Mouse (Mus musculus) C2C12 (cell line): ENCODE measurements at regions not wholly inside any gene's neighbourhood (a gene's known extent, or its start where the extent isn't known, plus 50 kb on each side); places are given as distances from the start of the nearest gene placed in this dataset.
A peak's percentile ranks its signal among the peaks of the same experiment; 100 is the strongest.

Experiments used
- H3K27me3 ChIP-seq: one replicate; pipeline ENCODE4 v1.6.1; 2011; ENCODE audit not compliant: control insufficient read depth, insufficient read depth, insufficient read length
- H3K36me3 ChIP-seq: one replicate; pipeline ENCODE4 v1.6.1; 2011; ENCODE audit not compliant: control insufficient read depth, insufficient read depth
- H3K4me3 ChIP-seq: one replicate; pipeline ENCODE4 v1.5.1; 2011; ENCODE audit warnings: mild to moderate bottlenecking, control low read depth; ENCODE audit not compliant: poor library complexity, insufficient read depth, severe bottlenecking
- H3K79me2 ChIP-seq: one replicate; pipeline ENCODE4 v1.6.1; 2011; ENCODE audit not compliant: control insufficient read depth, insufficient read depth
- H3K79me3 ChIP-seq: one replicate; pipeline ENCODE4 v1.6.1; 2011; ENCODE audit warnings: low read depth, control low read depth
- H3ac ChIP-seq: one replicate; pipeline ENCODE3; 2011; ENCODE audit warnings: low read depth; ENCODE audit not compliant: control insufficient read depth, insufficient read length
- CEBPB ChIP-seq: IDR thresholded peaks from one replicate; pipeline ENCODE4 v1.6.1; 2011; ENCODE audit warnings: low read depth, mild to moderate bottlenecking, control low read depth, moderate library complexity
- CTCF ChIP-seq: IDR thresholded peaks from one replicate; pipeline ENCODE4 v1.5.1; 2011; ENCODE audit not compliant: control insufficient read depth, insufficient read depth, insufficient read length
- FOSL1 ChIP-seq: IDR thresholded peaks from one replicate; pipeline ENCODE4 v1.8.0; 2011; ENCODE audit warnings: mild to moderate bottlenecking, low read length; ENCODE audit not compliant: poor library complexity, insufficient read depth, severe bottlenecking
- MAX ChIP-seq: IDR thresholded peaks from one replicate; pipeline ENCODE4 v1.6.1; 2011; ENCODE audit warnings: mild to moderate bottlenecking, control low read depth
- MYOD1 ChIP-seq: IDR thresholded peaks from one replicate; pipeline ENCODE4 v1.6.1; 2011; ENCODE audit warnings: low read depth; ENCODE audit not compliant: control insufficient read depth, insufficient read length
- MYOG ChIP-seq: IDR thresholded peaks from one replicate; pipeline ENCODE4 v1.6.1; 2011; ENCODE audit not compliant: control insufficient read depth, insufficient read length; ENCODE audit errors: extremely low read depth
- USF1 ChIP-seq: IDR thresholded peaks from one replicate; pipeline ENCODE4 v1.6.1; 2011; ENCODE audit warnings: low read depth, mild to moderate bottlenecking, control low read depth, moderate library complexity

DNA sequence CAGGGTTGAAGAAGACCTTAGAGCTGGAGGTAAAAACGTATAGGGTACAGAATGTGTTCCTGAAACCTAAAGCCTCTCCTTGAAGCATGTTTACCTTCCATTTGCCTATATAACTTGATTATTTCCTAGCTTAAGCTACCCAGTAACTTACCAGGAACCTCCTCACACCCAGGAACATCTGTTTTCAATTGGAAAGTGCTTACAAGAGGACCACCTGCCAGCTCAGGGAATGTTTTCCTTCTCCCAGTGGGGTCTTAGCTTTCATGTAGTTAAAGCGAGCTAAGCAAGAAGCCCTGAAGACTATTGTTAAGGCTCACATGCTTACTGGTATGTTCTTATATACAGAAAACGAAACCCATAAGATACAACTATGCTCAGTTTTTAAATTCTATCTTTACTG, 506.6 kb upstream of the Hsf2 start:
- Histone ChIP-seq H3K27me3 (no peaks in the 10 kb centered on the region), H3K79me3 (no peaks in the 10 kb centered on the region), H3K36me3 (no peaks in the 10 kb centered on the region), H3K4me3 (no peak overlapping the region), H3ac (no peak overlapping the region), H3K79me2 (no peaks in the 10 kb centered on the region)
- no peak for TF ChIP-seq USF1
- no peak for TF ChIP-seq FOSL1
- no peak for TF ChIP-seq MAX
- TF ChIP-seq MYOG = no peak
- no peak for TF ChIP-seq CTCF
- no peak for TF ChIP-seq MYOD1
- TF ChIP-seq CEBPB = no peak

DNA sequence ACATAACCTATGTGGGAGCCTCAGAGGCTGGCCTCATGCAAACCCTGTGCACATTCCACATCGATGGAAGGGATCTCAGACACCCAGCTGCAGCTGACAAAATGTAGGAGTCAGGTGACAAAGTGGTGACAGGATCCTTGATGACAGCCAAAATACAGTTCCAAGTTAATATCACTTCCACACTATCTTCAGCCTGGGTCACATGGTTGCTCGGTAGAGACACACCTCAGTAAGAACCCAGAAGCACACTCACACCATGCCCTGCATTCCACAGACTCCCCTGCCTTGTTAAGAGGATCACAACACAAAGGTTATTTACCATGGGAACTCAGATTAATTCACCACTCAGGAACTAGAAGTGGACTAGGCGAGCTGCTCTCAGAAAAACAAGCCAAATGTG, 505.4 kb upstream of the Hsf2 start:
- no peaks in the 10 kb centered on the region for H3K79me2 ChIP-seq
- no peaks in the 10 kb centered on the region for H3K27me3 ChIP-seq
- no peak overlapping the region for H3K4me3 ChIP-seq
- H3ac ChIP-seq = no peak overlapping the region
- H3K79me3 ChIP-seq = no peaks in the 10 kb centered on the region
- no peaks in the 10 kb centered on the region for H3K36me3 ChIP-seq
- TF ChIP-seq MYOG (no peak), USF1 (no peak), CEBPB (no peak)

DNA sequence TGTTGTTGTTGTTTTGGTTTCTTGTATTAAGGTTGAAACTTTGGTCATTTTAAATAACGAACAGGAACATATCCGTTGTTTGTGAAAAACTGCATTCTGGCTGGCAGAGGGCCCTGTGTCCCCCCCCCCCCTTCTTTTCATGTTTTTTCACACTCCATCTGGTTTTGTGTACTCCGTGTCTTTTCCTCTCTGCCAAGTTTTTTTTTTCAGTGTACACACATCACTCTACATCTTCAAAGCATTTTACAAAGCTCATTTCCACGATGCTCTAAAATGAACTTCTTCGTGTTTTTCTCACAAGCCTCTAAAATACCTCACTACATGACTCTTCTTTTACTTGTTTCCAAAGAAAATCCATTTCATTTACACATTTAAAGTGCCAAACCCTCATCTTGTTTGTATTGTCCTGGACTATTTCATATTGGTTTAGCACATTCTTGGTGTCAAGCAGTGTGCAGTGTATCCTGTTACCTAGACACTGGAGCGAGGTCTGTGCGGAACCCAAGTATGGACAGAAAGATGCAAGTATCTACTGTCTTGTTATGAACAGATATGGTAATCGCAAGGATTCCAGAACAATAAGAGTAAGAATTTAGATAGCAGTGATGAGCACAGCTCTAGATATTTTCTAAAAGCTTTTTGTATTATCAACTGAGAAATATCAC, 503.5 kb upstream of the Hsf2 start:
- Histone ChIP-seq H3K27me3 (no peaks in the 10 kb centered on the region), H3K36me3 (no peaks in the 10 kb centered on the region), H3K79me3 (no peaks in the 10 kb centered on the region), H3K4me3 (no peak overlapping the region), H3K79me2 (no peaks in the 10 kb centered on the region), H3ac (no peak overlapping the region)
- TF ChIP-seq MYOG = no peak
- TF ChIP-seq CEBPB = no peak
- TF ChIP-seq MAX = no peak
- TF ChIP-seq CTCF = no peak
- TF ChIP-seq USF1 = no peak
- no peak for TF ChIP-seq MYOD1
- no peak for TF ChIP-seq FOSL1

DNA sequence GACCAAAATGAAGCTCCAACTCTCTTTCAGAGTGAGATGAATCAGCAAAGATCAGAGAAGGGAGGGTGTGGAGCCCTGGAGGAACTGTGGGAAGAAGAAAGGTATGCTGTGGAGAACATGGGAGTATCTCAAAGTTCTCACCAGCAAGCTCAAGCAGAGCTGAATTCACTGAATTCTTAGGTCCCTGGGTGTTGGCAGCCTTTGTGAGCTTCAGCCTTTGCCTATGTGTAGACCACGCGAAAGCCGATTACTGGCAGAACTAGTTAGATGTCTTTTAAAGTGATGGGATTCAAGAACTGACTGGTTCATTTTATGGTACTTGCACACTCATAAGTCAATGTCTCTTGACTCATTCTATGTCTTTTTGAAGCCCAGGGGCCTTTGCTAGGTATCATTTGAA, 491.2 kb upstream of the Hsf2 start:
- no peak overlapping the region for H3ac ChIP-seq
- TF ChIP-seq CEBPB (no peak), USF1 (no peak)
- no peak overlapping the region for H3K4me3 ChIP-seq
- no peaks in the 10 kb centered on the region for H3K79me3 ChIP-seq
- no peaks in the 10 kb centered on the region for H3K36me3 ChIP-seq
- H3K27me3 ChIP-seq = no peaks in the 10 kb centered on the region
- H3K79me2 ChIP-seq = no peaks in the 10 kb centered on the region

DNA sequence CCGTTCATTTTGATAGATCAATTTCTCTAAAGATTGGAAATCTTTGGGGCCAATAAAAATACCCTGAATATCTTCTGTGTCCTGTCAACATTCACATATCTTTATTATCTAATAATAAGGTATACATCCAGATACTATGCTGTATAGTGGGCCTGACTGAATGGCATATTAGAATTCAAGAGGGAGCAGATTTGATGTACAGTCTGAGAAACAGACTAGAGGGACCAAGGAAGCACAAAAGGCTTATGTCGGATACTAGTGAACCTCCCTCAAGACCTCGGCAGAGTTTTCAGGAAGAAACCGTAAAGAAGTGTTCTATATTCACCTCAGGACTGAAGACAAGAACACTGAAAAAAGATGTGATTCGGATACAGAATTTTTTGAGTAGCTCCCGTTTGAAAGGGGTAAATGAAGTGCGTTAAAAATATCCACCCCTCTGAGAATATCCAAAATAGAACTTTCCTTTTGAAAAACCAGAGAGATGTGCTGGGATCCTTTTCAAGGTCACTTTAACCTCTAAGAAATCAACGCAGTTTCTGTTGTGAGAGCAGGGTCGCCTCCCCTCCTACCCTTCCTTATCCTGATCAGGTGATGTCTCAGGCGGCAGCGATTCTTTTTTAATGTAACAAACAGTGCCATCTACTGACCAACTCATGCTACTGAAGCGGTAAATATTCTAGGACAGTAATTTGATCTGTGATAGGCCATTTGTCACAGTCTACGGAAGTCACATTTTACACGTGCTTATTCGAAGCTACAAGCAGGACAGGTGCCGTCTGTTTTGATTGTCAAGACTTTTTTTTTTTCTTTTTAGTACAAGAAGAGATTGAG, 485.1 kb upstream of the Hsf2 start:
- Histone ChIP-seq H3K79me3 (no peaks in the 10 kb centered on the region), H3K4me3 (no peak overlapping the region), H3K36me3 (no peaks in the 10 kb centered on the region), H3ac (no peak overlapping the region), H3K27me3 (no peaks in the 10 kb centered on the region), H3K79me2 (no peaks in the 10 kb centered on the region)
- TF ChIP-seq USF1 = peak; percentile 61
- no peak for TF ChIP-seq MYOD1
- peak; percentile 51 for TF ChIP-seq MAX
- peak; percentile 13 for TF ChIP-seq CTCF

DNA sequence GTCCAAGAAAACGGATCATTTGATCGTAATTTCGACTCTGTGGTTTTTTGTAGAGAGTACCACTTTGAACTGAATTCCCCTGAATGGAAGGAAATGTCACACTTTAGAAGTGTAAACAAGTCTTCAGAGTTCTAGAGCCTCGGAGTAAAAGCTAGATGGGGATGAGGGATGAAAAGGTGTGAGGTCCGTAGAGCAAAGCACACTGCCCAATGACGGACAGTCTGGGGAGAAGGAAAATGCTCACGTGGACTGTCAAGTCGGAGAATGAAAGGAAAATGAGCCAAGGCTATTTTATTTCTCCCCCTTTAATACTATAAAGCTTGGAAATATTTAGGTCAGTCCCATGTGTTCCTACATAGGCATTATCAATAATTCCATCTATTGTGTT, 484.5 kb upstream of the Hsf2 start:
- Histone ChIP-seq H3K27me3 (no peaks in the 10 kb centered on the region), H3ac (no peak overlapping the region), H3K79me3 (no peaks in the 10 kb centered on the region), H3K79me2 (no peaks in the 10 kb centered on the region), H3K36me3 (no peaks in the 10 kb centered on the region), H3K4me3 (no peak overlapping the region)
- TF ChIP-seq MYOD1 (no peak), FOSL1 (no peak), CEBPB (no peak), MYOG (no peak), CTCF (no peak), USF1 (no peak), MAX (no peak)
